Mouse (Mus musculus) skeletal muscle tissue, adult 2 months (tissue): ENCODE results near the gene Dnajb2.

Experiments used
- DNase-seq: peaks from one replicate; pipeline ENCODE4 v3.0.0-alpha.2; 2012; ENCODE audit warnings: low read depth, low spot score

Gene Dnajb2

DNA sequence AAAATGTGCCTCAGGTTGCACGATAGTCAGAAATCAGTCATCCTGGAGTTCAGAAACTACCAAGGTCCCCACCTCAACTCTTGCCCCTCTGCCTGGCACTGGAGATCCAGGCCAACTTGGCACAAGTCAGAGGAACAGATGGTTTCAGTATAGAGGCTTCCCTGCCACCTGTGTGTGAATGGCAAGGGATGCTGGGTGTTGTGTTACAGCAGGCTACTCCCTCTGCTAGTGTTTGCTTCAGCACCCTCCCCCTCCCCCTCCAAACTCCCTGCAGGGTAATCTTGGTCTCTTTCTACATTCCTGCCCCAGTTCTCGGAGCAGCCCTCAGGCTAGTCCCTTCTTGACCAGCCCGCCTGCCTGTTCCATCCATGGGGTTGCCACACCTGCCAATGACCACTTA, 14.3 kb downstream of the Dnajb2 start:
- DNase-seq = no peak

- peak; percentile 81 for DNase-seq
Measured at GRCm38 (mm10) chr1:75251112-75251970, 15.1 kb downstream of the Dnajb2 start.

DNA sequence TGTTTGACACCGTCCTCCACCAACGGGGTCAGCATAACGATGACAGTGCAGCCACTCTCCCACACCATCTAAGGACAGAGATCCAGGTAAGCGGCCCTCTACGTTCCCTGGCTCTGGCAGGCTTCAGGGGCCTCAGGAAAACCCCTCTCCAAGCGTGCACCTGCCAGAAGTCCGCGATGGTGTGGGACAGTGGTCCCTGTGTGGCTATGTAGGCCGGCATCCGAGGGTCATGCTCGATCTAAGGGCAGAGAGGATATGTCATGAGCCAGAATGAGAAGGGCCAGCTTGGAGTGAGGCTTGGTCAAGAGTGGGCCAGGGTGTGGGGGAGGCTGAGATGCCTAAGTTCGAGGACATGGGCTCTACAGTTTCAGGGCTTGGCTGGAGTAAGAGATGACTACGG, 16.1 kb downstream of the Dnajb2 start:
- no peak for DNase-seq

DNA sequence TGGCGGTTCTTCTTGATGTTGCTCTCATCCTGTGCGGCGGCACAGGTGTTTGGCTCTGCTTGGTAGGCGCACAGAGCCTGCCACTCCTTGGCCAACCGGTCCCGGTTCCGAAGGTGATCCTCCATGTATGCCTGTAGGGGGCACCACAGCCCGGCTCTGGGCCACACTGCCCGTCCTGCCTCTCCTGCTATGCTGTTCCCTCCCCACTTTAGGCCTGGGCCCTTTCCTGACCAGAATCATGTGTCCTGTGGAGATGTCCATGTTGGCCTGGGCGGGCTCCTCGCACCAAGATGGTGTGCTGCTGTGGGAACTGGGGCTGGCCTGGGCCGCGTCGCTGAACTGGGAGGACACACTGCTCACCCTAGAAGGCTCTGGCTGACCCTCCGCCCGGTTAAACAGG, 16.8 kb downstream of the Dnajb2 start:
- no peak for DNase-seq

DNA sequence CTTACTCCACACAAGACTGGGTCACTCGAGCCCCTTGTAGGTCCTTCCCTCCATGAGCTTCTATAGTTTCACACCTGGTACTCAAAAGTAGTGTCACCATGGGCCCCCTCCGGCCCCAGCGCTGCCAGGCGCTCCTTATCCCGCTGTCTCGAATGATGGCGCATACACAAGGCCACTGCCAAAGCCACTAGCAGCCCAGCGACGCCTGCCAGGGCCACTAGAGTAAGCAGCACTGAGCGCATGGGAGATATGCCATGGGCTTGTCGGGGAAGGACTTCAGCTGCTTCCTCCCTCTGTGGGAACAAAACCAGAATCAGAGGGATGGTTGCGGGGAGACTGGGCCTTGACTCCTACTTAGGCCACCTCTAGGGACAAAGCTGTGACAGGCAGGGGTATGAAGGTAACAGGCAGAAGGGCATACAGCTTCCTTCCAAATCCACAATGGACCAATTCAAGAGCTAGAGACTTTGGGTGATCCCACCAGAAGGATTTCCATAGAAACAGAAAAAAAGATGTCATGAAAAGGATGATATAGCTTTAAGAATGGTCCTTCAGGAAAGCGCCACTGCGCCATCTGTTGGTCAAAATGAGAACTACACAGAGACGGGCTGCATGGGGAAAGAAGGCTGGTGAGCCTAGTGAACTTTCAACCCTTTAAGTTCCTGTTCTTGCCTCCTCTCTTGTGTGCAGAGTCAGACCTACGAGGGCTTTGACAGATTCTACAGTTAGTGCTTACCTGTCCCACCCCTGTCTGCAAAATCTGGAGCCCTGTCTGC, 17.8 kb downstream of the Dnajb2 start:
- DNase-seq = peak; percentile 60

DNA sequence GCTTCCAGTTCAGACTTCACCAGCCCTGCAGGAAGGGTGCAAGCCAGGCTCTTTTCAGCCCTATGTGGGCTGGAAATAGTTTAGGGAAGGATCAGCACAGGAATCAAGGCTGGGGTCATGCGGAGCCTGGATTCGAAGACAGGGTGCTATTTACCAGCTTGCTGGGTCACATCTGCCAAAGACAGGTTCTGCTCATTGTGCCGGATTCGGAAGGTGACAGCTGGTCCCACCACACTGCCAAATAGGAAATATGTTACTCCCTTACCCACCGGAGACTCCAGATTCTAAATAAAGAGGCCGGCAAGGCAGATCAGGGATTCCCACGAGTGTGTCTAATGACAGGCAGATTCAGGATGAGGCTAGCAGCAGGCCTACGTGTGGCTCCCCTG, 18.4 kb downstream of the Dnajb2 start:
- no peak for DNase-seq

DNA sequence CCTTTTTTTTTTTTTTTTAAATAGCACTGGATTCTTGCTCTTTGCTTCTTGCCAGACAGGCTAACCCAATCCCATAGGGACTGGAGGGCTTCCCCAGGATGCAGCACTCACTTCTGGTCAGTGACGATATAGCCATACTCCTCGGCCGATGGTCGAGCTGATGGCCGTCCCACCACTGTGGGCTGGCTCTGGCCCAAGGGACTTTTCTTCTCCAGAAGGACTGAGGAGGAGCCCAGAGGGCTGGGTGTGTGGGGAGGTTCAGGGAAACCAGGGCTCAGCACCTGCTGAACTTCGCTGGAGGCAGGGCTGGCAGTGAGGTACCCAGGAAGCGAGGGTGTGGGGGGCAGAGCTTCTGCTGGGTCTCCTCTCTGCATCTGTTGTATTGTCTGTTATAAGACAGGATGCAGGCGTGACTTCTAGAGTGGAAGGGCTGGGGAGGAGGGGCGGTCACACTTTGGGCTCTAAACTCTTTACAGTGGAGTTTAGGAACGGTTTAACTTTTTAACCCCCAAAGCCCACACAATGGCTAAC, 19.4 kb downstream of the Dnajb2 start:
- DNase-seq = no peak

GRCm38 (mm10) chr1:75261278-75261677, 25.1 kb downstream of the Dnajb2 start:
- DNase-seq = no peak

DNA sequence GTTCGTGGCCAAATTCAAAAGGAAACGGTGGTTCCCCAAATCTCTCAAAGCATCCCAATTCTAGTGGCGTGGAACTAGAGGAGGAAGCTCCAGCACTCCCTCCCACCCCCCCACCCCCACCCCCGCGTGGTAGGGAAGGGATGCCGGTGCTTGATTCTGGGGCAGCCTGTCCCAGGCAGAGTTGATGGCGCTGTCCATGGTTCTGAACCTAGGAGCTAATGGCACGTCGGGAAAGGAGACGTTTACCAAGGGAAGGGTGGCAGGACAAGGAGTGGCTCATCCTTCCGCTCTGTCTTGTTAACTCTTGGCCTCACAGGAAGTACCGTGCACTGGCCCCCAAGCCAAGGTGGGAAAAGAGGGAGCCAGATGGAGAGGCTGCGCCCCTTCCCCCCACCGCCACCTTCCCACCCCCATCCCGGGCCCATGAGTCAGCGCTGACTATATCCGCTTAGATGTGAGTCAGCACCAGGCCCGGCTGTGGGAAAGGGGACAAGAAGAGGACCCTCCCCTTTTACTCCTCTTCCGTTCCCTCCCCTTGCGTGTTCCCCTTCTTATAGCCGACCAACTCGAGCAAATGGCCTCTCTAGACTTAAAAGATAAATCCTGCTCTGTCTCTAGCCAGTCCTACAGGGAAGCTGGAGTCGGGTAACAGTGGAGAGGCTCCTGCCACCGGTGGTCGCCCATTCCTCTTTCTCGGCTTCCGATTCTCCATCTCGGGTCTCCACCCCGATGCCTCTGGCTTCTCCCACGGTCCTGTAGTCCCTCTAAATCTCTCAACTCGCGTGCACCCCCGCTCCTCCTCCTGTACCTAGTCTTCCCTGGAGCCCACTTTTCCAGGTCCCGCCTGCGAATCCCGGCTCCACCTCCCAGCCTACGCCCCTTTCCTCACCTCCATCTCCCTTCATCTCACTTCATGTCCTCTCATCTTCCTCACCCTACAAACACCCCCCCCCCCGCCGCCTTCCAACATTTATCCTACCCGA, 27.1 kb downstream of the Dnajb2 start:
- no peak for DNase-seq

DNA sequence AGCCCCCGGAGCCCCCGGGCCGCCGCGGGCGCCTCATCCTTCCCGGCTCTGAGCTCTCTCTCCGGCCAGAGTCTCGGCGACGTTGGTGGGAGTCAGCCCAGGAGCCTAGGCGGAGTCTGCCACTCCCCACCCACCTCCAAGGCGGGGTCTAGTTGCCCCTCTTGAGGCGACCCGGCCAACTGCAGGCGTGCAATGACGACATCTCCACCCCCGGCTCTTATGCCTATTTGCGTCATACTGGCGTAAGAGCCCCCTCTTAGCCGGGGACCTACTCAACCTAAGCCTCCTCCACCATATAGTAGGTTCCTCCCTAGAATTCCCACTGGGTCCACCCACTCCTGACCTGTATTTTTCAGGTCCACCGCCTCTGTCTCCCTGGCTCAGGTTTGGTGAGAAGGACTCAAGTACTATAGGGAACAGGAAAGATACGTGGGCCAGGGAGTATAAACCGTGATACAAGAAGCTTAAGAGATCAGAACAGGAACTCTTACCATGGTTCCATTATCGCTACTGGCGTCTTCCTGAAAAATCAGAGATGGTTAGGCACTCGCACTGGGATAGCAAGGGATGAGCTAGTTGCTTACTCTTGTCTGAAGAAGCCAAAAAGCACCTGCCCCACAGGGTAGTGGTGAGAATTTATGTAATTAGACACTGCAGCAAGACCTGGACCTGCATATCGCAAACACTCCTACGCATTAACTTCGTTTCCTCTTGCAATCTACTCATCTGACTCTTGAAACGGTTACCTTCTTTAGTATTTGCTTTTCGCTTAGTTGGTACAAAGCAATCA, 28.1 kb downstream of the Dnajb2 start, which contains the start of gene Ptprn:
Gene Ptprn (minus strand): TSS at position 412 of the 790 bp plus-strand sequence.
- no peak for DNase-seq

- DNase-seq = no peak
Measured at GRCm38 (mm10) chr1:75277195-75278188, 41.3 kb downstream of the Dnajb2 start.

- DNase-seq = no peak
Measured at GRCm38 (mm10) chr1:75278228-75278627, 42.0 kb downstream of the Dnajb2 start, which contains the start of gene Resp18. TSS of gene Resp18 (minus strand) at chr1:75278415.

- no peak for DNase-seq
Measured at GRCm38 (mm10) chr1:75283017-75283416, 46.8 kb downstream of the Dnajb2 start.

- DNase-seq = no peak
Measured at GRCm38 (mm10) chr1:75284911-75285310, 48.7 kb downstream of the Dnajb2 start.

GRCm38 (mm10) chr1:75289376-75289775, 53.2 kb downstream of the Dnajb2 start:
- DNase-seq = no peak

DNA sequence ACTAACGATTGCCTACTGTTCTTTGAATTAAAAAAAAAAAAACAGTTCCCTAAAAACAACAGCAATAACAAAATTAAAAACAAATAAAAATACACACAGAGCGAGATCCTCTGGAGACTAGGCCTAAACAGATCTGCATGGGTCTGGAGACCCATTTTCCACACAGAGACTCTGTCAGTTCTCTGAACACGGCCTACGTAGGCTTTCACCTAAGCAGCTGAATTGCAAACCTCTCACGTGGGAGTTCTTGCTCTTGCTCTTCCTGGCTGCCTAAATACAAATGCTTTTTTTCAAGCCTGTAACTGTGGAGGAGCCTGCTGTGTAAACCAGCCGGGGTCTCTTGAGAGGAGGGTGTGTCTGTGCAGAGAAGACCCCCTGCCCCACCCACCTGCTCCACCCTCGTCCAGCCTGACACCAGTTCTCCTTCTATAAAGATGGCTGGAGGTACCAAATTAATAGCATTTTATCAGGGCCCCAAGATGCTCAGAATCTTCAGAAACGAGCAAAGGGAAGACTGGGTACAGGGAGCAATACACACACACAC, 53.8 kb downstream of the Dnajb2 start:
- DNase-seq = no peak

DNA sequence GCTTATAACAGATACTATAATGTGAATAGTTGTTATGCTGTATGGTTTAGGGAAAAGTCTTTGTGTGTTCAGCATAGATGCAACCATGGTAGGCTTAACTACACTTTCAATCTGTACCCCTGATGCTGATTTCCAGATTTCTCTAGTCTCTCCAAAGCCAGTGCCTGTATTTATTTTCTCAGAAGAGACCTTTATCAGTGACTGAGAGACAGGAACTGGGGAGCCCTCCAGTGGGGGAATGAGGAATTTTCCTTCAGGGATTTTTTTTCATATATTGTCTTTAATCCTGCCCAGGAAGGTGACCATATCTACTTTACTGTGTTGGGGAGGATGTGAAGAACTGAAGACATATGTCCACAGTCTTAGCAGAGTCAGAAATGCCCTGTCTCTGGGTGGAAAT, 54.4 kb downstream of the Dnajb2 start:
- no peak for DNase-seq

GRCm38 (mm10) chr1:75291321-75291720, 55.1 kb downstream of the Dnajb2 start:
- DNase-seq = no peak
